ENCODE assay signal across 14 mouse cellular contexts in genomic region chr2:102205672-102206399, GRCm38 (mm10). TPM values are rescaled to one million over a fixed set of nuclear protein-coding genes. Genes with fewer than 3 reads are reported as not detected.
A peak's percentile ranks its signal among the peaks of the same experiment; 100 is the strongest.
DNase-seq lines count a peak whose midpoint lies in the region; ATAC-seq and TF ChIP-seq lines count a peak whose summit lies in the region.
"Had no signal": no experiment of that assay in that cellular context is flagged by ENCODE, and none has a peak within 500 bp of the region (broad histone marks: within the 10 kb centered on the region; RNA-seq: fewer than 3 reads in every experiment).

No protein-coding gene starts in this region.

- H3K4me2 ChIP-seq in forebrain, embryonic 13.5 days, result peak overlapping the region; percentile 50
- peak overlapping the region; percentile 44 for H3K4me2 ChIP-seq in limb, embryonic 12.5 days
- H3K4me2 ChIP-seq in stomach, embryonic 14.5 days (replicated peaks; ENCODE audit: low read depth, low read length), result peak overlapping the region; percentile 22

- no peaks in the 10 kb centered on the region for H3K9me3 ChIP-seq in forebrain, embryonic 13.5 days (replicated peaks)
- H3K9me3 ChIP-seq in limb, embryonic 12.5 days, result no peaks in the 10 kb centered on the region
- no peaks in the 10 kb centered on the region for H3K9me3 ChIP-seq in stomach, embryonic 14.5 days (ENCODE audit: control insufficient read depth, low read depth, low read length)

- WGBS in forebrain, embryonic 13.5 days, result 3% methylated on average over 14 of the region's 14 CpGs
- WGBS in limb, embryonic 12.5 days, result 6% methylated on average over 14 of the region's 14 CpGs
- WGBS in stomach, embryonic 14.5 days, result 14% methylated on average over 14 of the region's 14 CpGs

- no peak overlapping the region for H3K27ac ChIP-seq in left cerebral cortex, adult 2 months
- H3K27ac ChIP-seq in forebrain, embryonic 13.5 days, result peak overlapping the region; percentile 41
- no peak overlapping the region for H3K27ac ChIP-seq in limb, embryonic 12.5 days
- peak overlapping the region; percentile 67; the same call in 1 of the 2 replicates for H3K27ac ChIP-seq in stomach, embryonic 14.5 days (ENCODE audit: low read length)

- ATAC-seq in forebrain, embryonic 13.5 days, result peak; percentile 66
- ATAC-seq in limb, embryonic 12.5 days (ENCODE audit: insufficient number of reproducible peaks, insufficient read depth, low FRiP score, low TSS enrichment, low read depth), result no peak
- ATAC-seq in stomach, embryonic 14.5 days (ENCODE audit: insufficient number of reproducible peaks, insufficient read depth, low FRiP score, low read depth), result peak; percentile 82
- ATAC-seq in monocyte, adult 5-6 weeks (replicated peaks; ENCODE audit: insufficient number of reproducible peaks, low FRiP score, low TSS enrichment, poor library complexity, severe bottlenecking), result no peak

- peaks cover 22% of the 10 kb centered on the region for H3K4me1 ChIP-seq in forebrain, embryonic 13.5 days
- H3K4me1 ChIP-seq in limb, embryonic 12.5 days (replicated peaks), result peaks cover 26% of the 10 kb centered on the region
- H3K4me1 ChIP-seq in stomach, embryonic 14.5 days (ENCODE audit: control insufficient read depth, insufficient read depth, low read length), result no peaks in the 10 kb centered on the region

- no peaks in the 10 kb centered on the region for H3K36me3 ChIP-seq in forebrain, embryonic 13.5 days (ENCODE audit: poor library complexity, severe bottlenecking)
- no peaks in the 10 kb centered on the region for H3K36me3 ChIP-seq in limb, embryonic 12.5 days
- no peaks in the 10 kb centered on the region for H3K36me3 ChIP-seq in stomach, embryonic 14.5 days (ENCODE audit: control insufficient read depth, insufficient read depth, low read length)

- H3K9ac ChIP-seq in forebrain, embryonic 13.5 days, result peak overlapping the region; percentile 45
- H3K9ac ChIP-seq in limb, embryonic 12.5 days (replicated peaks), result no peak overlapping the region
- no peak overlapping the region for H3K9ac ChIP-seq in stomach, embryonic 14.5 days (replicated peaks; ENCODE audit: low read depth, low read length)

- H3K4me3 ChIP-seq in left cerebral cortex, adult 2 months, result peak overlapping the region; percentile 7; the same call in 1 of the 2 replicates
- peak overlapping the region; percentile 4; the same call in 1 of the 2 replicates for H3K4me3 ChIP-seq in forebrain, embryonic 13.5 days
- no peak overlapping the region; the same call in 1 of the 2 replicates for H3K4me3 ChIP-seq in limb, embryonic 12.5 days (replicated peaks)
- H3K4me3 ChIP-seq in stomach, embryonic 14.5 days (ENCODE audit: low read depth, low read length), result no peak overlapping the region

- no peak for DNase-seq in left cerebral cortex, adult 2 months (ENCODE audit: extremely low spot score in 1 of 2, low spot score in 2 of 2)
- no peak for DNase-seq in left cerebral cortex, postnatal 25 days (ENCODE audit: low spot score in 2 of 2)
- no peak for DNase-seq in gastrocnemius, postnatal 14 days
- no peak for DNase-seq in ovary, adult 18-20 months (ENCODE audit: low spot score)
- DNase-seq: cerebellum, adult 2 months; gastrocnemius, postnatal 25 days; kidney, adult 18-20 months; liver; right cerebral cortex, postnatal 4 days; thymus, postnatal 25 days had no signal

- no peaks in the 10 kb centered on the region for H3K27me3 ChIP-seq in forebrain, embryonic 13.5 days
- no peaks in the 10 kb centered on the region; the same call in 1 of the 2 replicates for H3K27me3 ChIP-seq in limb, embryonic 12.5 days
- H3K27me3 ChIP-seq in stomach, embryonic 14.5 days (ENCODE audit: control insufficient read depth, insufficient read depth, low read length), result no peaks in the 10 kb centered on the region

- intact Hi-C loops in left cerebral cortex, adult 2 months (cut with DNase I), result no loop called here
- intact Hi-C loops in left cerebral cortex, postnatal 25 days (cut with DNase I), result no loop called here
- intact Hi-C loops in gastrocnemius, postnatal 14 days (cut with DNase I; ENCODE audit: low total_unique reads), result no loop called here

- no peak for TF ChIP-seq CTCF in left cerebral cortex, adult 2 months (IDR thresholded peaks at IDR 0.05)

RNA-seq across cellular contexts. Expression of gene Ldlrad3, which starts 19.7 kb away (rescaled TPM):
- 10 to 100 TPM in 1 of 2 experiments, 1 to 10 TPM in 1; 9.1 to 10.3 TPM for total RNA-seq in left cerebral cortex, adult 2 months (2021)
- 1 to 10 TPM; 8.1 to 8.6 TPM for total RNA-seq in left cerebral cortex, postnatal 25 days (2021)
- polyA plus RNA-seq in forebrain, embryonic 13.5 days (2015; fragmentation: Nextera tagmentation; extraction: Ambion mirVana), result 35.9 and 39.6 TPM in 2 replicates
- polyA plus RNA-seq in limb, embryonic 12.5 days (2016; fragmentation: Nextera tagmentation; extraction: Ambion mirVana), result 66.2 and 68.2 TPM in 2 replicates
- polyA plus RNA-seq in stomach, embryonic 14.5 days (2014; fragmentation: Nextera tagmentation; extraction: Ambion mirVana), result 52.0 and 52.3 TPM in 2 replicates
- total RNA-seq in monocyte, adult 5-6 weeks (2017), result 99.1 to 119 TPM (median 107 TPM) in 3 replicates
- total RNA-seq in gastrocnemius, postnatal 14 days (2021), result 1 to 10 TPM; 7.3 to 8.8 TPM

Comparison
In these comparisons a context has a peak if more than half of its experiments do, and no peak if none do; other contexts are left out.
1. H3K27ac ChIP-seq: peak in forebrain, embryonic 13.5 days (single experiment) and stomach, embryonic 14.5 days (single experiment); none in left cerebral cortex, adult 2 months (single experiment) and limb, embryonic 12.5 days (single experiment).
2. H3K4me3 ChIP-seq: peak in left cerebral cortex, adult 2 months (single experiment) and forebrain, embryonic 13.5 days (single experiment); none in limb, embryonic 12.5 days (single experiment) and stomach, embryonic 14.5 days (single experiment).
3. ATAC-seq: peak in forebrain, embryonic 13.5 days (single experiment) and stomach, embryonic 14.5 days (single experiment); none in limb, embryonic 12.5 days (single experiment) and monocyte, adult 5-6 weeks (single experiment).
4. Peak in every context shown above with its lines, with median percentiles within 50 percentile points of each other: H3K4me2 ChIP-seq.